Mouse (Mus musculus): ENCODE measurements around the gene Tnpo2.

Tnpo2 gene

GRCm38 (mm10) chr8:85026670-85027515, 9.8 kb upstream of the Tnpo2 start, which contains the start of gene Trir:
Gene Trir (plus strand): TSS chr8:85026823.
- DNase-seq (ENCODE audit: low spot score in 2 of 2), result peak; percentile 98 to 99

GRCm38 (mm10) chr8:85027516-85027855, 9.2 kb upstream of the Tnpo2 start:
- peak in 1 of 2 experiments; percentile 38 for DNase-seq (ENCODE audit: low spot score in 2 of 2)

GRCm38 (mm10) chr8:85027922-85028321, 8.8 kb upstream of the Tnpo2 start:
- no peak for DNase-seq (ENCODE audit: low spot score in 2 of 2)

GRCm38 (mm10) chr8:85029271-85029670, 7.4 kb upstream of the Tnpo2 start:
- DNase-seq (ENCODE audit: low spot score in 2 of 2), result peak in 1 of 2 experiments; percentile 63

GRCm38 (mm10) chr8:85032622-85033311, 3.9 kb upstream of the Tnpo2 start:
- DNase-seq (ENCODE audit: low spot score in 2 of 2), result no peak

GRCm38 (mm10) chr8:85033867-85034266, 2.8 kb upstream of the Tnpo2 start:
- peak in 1 of 2 experiments; percentile 54 for DNase-seq (ENCODE audit: low spot score in 2 of 2)

- DNase-seq (ENCODE audit: low spot score in 2 of 2), result peak; percentile 80 to 91
Measured at GRCm38 (mm10) chr8:85034764-85035163, 2.0 kb upstream of the Tnpo2 start.

GRCm38 (mm10) chr8:85035165-85035727, 1.5 kb upstream of the Tnpo2 start:
- DNase-seq (ENCODE audit: low spot score in 2 of 2), result no peak

- no peak for DNase-seq (ENCODE audit: low spot score in 2 of 2)
Measured at GRCm38 (mm10) chr8:85035728-85036310, 896 bp upstream of the Tnpo2 start.

- no peak for DNase-seq (ENCODE audit: low spot score in 2 of 2)
Measured at GRCm38 (mm10) chr8:85036381-85036717, 366 bp upstream of the Tnpo2 start.

- DNase-seq (ENCODE audit: low spot score in 2 of 2), result no peak
Measured at GRCm38 (mm10) chr8:85037366-85037680, 608 bp downstream of the Tnpo2 start.

- peak; percentile 71 to 87 for DNase-seq (ENCODE audit: low spot score in 2 of 2)
Measured at GRCm38 (mm10) chr8:85037681-85038531, 1.2 kb downstream of the Tnpo2 start.

- no peak for DNase-seq (ENCODE audit: low spot score in 2 of 2)
Measured at GRCm38 (mm10) chr8:85043619-85044018, 6.9 kb downstream of the Tnpo2 start.

- DNase-seq (ENCODE audit: low spot score in 2 of 2), result no peak
Measured at GRCm38 (mm10) chr8:85057367-85057766, 20.7 kb downstream of the Tnpo2 start.

- DNase-seq (ENCODE audit: low spot score in 2 of 2), result peak; percentile 79 to 87
Measured at GRCm38 (mm10) chr8:85059879-85060616, 23.3 kb downstream of the Tnpo2 start, which contains the start of gene Fbxw9. Gene Fbxw9 (plus strand): TSS chr8:85060055.

GRCm38 (mm10) chr8:85062603-85063002, 25.9 kb downstream of the Tnpo2 start:
- DNase-seq (ENCODE audit: low spot score in 2 of 2), result no peak

GRCm38 (mm10) chr8:85065213-85065612, 28.5 kb downstream of the Tnpo2 start:
- DNase-seq (ENCODE audit: low spot score in 2 of 2), result no peak

- DNase-seq (ENCODE audit: low spot score in 2 of 2), result no peak
Measured at GRCm38 (mm10) chr8:85067155-85067554, 30.4 kb downstream of the Tnpo2 start.

- DNase-seq (ENCODE audit: low spot score in 2 of 2), result no peak
Measured at GRCm38 (mm10) chr8:85067982-85068381, 31.3 kb downstream of the Tnpo2 start, which contains the start of gene Gm5741. Gene Gm5741 (minus strand): TSS chr8:85067982.

- no peak for DNase-seq (ENCODE audit: low spot score in 2 of 2)
Measured at GRCm38 (mm10) chr8:85071041-85071440, 34.3 kb downstream of the Tnpo2 start.
